Mouse (Mus musculus): ENCODE results near the gene Plaur.

GRCm38 (mm10) chr7:24429413-24430112 is 32.7 kb upstream of the Plaur start:
- TF ChIP-seq POLR2A (IDR thresholded peaks at IDR 0.05; ENCODE audit: extremely low read depth, insufficient read depth, low read length): no peak
- no peak for TF ChIP-seq CTCF (IDR thresholded peaks at IDR 0.05; ENCODE audit: extremely low read depth, insufficient read depth, low read length)
